Mouse (Mus musculus) left cerebral cortex, postnatal 14 days (tissue): ENCODE measurements around the gene Tes. TPM values are rescaled to one million over a fixed set of nuclear protein-coding genes. Genes with fewer than 3 reads are reported as not detected.
A peak's percentile ranks its signal among the peaks of the same experiment; 100 is the strongest.
"Not testable (repeated sequence)": the region's sequence is repeated elsewhere in the genome, so short reads cannot be mapped to it uniquely, and the experiment has no call there.

Source experiments
- DNase-seq, 2 experiments: peaks; one replicate each; pipeline ENCODE4 v3.0.0; 2021 to 2022; ENCODE audit warnings: low spot score in 2 of 2, mixed read lengths in 1 of 2
- intact Hi-C: fragments of 180-260 bp; cut with DNase I; formaldehyde crosslinking; loops from one replicate; pipeline ENCODE4 v1.15.1; 2025
- long read RNA-seq, 2 experiments: library from polyadenylated mRNA; stranded (forward); transcript quantifications; one replicate each; pipeline ENCODE4 v2.0.0; 2021
- total RNA-seq, 2 experiments: library from RNA; stranded (reverse); gene quantifications; 2 replicates each; pipeline ENCODE4 v1.2.3; 2021

Gene Tes
- total RNA-seq, result 1 to 10 TPM; 4.3 to 4.4 TPM
- long read RNA-seq, experiment 1, partial matches to known transcripts, result 1 of 5 reads
- long read RNA-seq, experiment 1, other reads (novel, unspliced or antisense), result 0 of 5 reads
- long read RNA-seq, experiment 2, transcript Tes-202 (7 exons, 2,440 nt), result major isoform, 9 of 11 reads
- long read RNA-seq, experiment 2, partial matches to known transcripts, result 1 of 11 reads
- long read RNA-seq, experiment 2, other reads (novel, unspliced or antisense), result 1 of 11 reads

- intact Hi-C loops, result no loop called here
- DNase-seq, result peak; percentile 33 to 63
Measured at GRCm38 (mm10) chr6:17064936-17065790, at the start of gene Tes. TSS of gene Tes (plus strand) at chr6:17065149.

- intact Hi-C loops, result loop anchor here (5.0 kb wide), 2 partner anchors 331 to 566 kb away; no protein-coding TSS in a partner anchor
- no peak for DNase-seq
Measured at GRCm38 (mm10) chr6:17025886-17026285, 39.1 kb upstream of the Tes start.

GRCm38 (mm10) chr6:17027572-17027971 is 37.4 kb upstream of the Tes start:
- intact Hi-C loops, result loop anchor here (1.0 to 5.0 kb wide), 3 partner anchors 60 to 565 kb away; no protein-coding TSS in a partner anchor
- DNase-seq, result peak; percentile 33 to 44

- intact Hi-C loops, result loop anchor here (5.0 kb wide), 2 partner anchors 328 to 563 kb away; no protein-coding TSS in a partner anchor
- DNase-seq, result no peak
Measured at GRCm38 (mm10) chr6:17028809-17029208, 36.1 kb upstream of the Tes start.

- intact Hi-C loops, result no loop called here
- no peak for DNase-seq
Measured at GRCm38 (mm10) chr6:17032231-17032728, 32.7 kb upstream of the Tes start.

GRCm38 (mm10) chr6:17034095-17034494 is 30.9 kb upstream of the Tes start:
- intact Hi-C loops, result no loop called here
- no peak for DNase-seq

- intact Hi-C loops, result no loop called here
- DNase-seq, result no peak
Measured at GRCm38 (mm10) chr6:17035228-17035627, 29.7 kb upstream of the Tes start.

- intact Hi-C loops, result no loop called here
- no peak for DNase-seq
Measured at GRCm38 (mm10) chr6:17051432-17052025, 13.4 kb upstream of the Tes start.

- no peak for DNase-seq
- intact Hi-C loops, result no loop called here
Measured at GRCm38 (mm10) chr6:17053028-17053660, 11.8 kb upstream of the Tes start.

GRCm38 (mm10) chr6:17054781-17055180 is 10.2 kb upstream of the Tes start:
- intact Hi-C loops, result no loop called here
- no peak for DNase-seq

GRCm38 (mm10) chr6:17055659-17056058 is 9.3 kb upstream of the Tes start:
- intact Hi-C loops, result no loop called here
- DNase-seq, result no peak

GRCm38 (mm10) chr6:17059501-17059900 is 5.4 kb upstream of the Tes start:
- intact Hi-C loops, result no loop called here
- DNase-seq, result no peak

- intact Hi-C loops, result no loop called here
- no peak for DNase-seq
Measured at GRCm38 (mm10) chr6:17060154-17060553, 4.8 kb upstream of the Tes start.

GRCm38 (mm10) chr6:17061826-17062225 is 3.1 kb upstream of the Tes start:
- intact Hi-C loops, DNase-seq: not testable (repeated sequence)

- DNase-seq, result no peak
- intact Hi-C loops, result no loop called here
Measured at GRCm38 (mm10) chr6:17062366-17062765, 2.6 kb upstream of the Tes start.

- intact Hi-C loops, result no loop called here
Measured at GRCm38 (mm10) chr6:17065791-17066169, 831 bp downstream of the Tes start.

GRCm38 (mm10) chr6:17066211-17066940 is 1.4 kb downstream of the Tes start:
- intact Hi-C loops, result no loop called here

More at GRCm38 (mm10) chr6:17065791-17066169, 831 bp downstream of the Tes start:
- DNase-seq, result no peak

GRCm38 (mm10) chr6:17071899-17072298 is 7.0 kb downstream of the Tes start:
- intact Hi-C loops, result no loop called here
- DNase-seq, result no peak

More at GRCm38 (mm10) chr6:17066211-17066940, 1.4 kb downstream of the Tes start:
- DNase-seq, result no peak

GRCm38 (mm10) chr6:17072338-17072737 is 7.4 kb downstream of the Tes start:
- DNase-seq, result no peak
- intact Hi-C loops, result no loop called here
